ENCODE assay signal across 9 mouse cellular contexts in the genomic region with DNA sequence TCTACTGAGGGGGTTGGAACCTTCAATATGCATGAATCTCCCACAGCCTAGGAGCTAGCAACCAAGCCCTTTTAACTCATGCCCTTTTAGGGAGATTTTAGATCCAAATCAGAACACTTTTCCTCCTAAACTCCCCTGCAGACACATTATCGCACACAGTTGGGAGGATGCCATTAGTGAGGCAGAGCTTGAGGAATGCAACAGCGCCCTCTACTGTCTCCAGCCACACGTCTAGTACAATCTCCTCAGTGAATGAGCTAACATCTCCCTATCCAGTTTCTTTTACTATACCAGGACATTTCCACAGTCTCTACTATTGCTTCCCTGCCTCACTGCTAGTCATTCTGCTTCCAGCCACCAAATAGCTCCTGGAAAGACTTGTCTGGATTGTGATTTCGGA. TPM values are rescaled to one million over a fixed set of nuclear protein-coding genes. Genes with fewer than 3 reads are reported as not detected.
DNase-seq lines count a peak whose midpoint lies in the region; ATAC-seq and TF ChIP-seq lines count a peak whose summit lies in the region.
"Had no signal": no experiment of that assay in that cellular context is flagged by ENCODE, and none has a peak within 500 bp of the region (broad histone marks: within the 10 kb centered on the region; RNA-seq: fewer than 3 reads in every experiment).

No protein-coding gene starts in this region.

- H3K9ac ChIP-seq in forebrain, embryonic 15.5 days (replicated peaks) = no peak overlapping the region
- no peak overlapping the region for H3K9ac ChIP-seq in hindbrain, postnatal 0 days (replicated peaks; ENCODE audit: low read length)
- H3K9ac ChIP-seq in midbrain, embryonic 14.5 days (replicated peaks; ENCODE audit: low read length) = no peak overlapping the region

- no peak overlapping the region for H3K4me2 ChIP-seq in forebrain, embryonic 15.5 days (replicated peaks)
- H3K4me2 ChIP-seq in hindbrain, postnatal 0 days (ENCODE audit: low read depth, low read length) = no peak overlapping the region
- no peak overlapping the region for H3K4me2 ChIP-seq in midbrain, embryonic 14.5 days (ENCODE audit: low read length)

- H3K9me3 ChIP-seq in forebrain, embryonic 15.5 days = no peaks in the 10 kb centered on the region
- no peaks in the 10 kb centered on the region for H3K9me3 ChIP-seq in hindbrain, postnatal 0 days (ENCODE audit: low read length)
- H3K9me3 ChIP-seq in midbrain, embryonic 14.5 days (ENCODE audit: control insufficient read depth, low read length) = no peaks in the 10 kb centered on the region

- no peak overlapping the region for H3K27ac ChIP-seq in forebrain, embryonic 15.5 days (replicated peaks)
- no peak overlapping the region for H3K27ac ChIP-seq in hindbrain, postnatal 0 days
- no peak overlapping the region for H3K27ac ChIP-seq in left cerebral cortex, adult 2 months
- no peak overlapping the region for H3K27ac ChIP-seq in midbrain, embryonic 14.5 days (replicated peaks; ENCODE audit: low read depth, low read length)
- H3K27ac ChIP-seq in testis, adult 2 months (ENCODE audit: control insufficient read depth, insufficient read depth, low read depth, low read length) = no peak overlapping the region

- ATAC-seq in CD4-positive, CD25-positive, alpha-beta regulatory T cell, adult 4 months = no peak
- peak; percentile 82 for ATAC-seq in forebrain, embryonic 15.5 days (replicated peaks)
- peak; percentile 70 for ATAC-seq in hindbrain, postnatal 0 days
- peak; percentile 40; the same call in 1 of the 2 replicates for ATAC-seq in midbrain, embryonic 14.5 days (ENCODE audit: low FRiP score, low TSS enrichment)

- DNase-seq in CD4-positive, CD25-positive, alpha-beta regulatory T cell, adult 2 months (ENCODE audit: low read depth, low spot score) = peak; percentile 0
- peak; percentile 25 for DNase-seq in c-Kit-positive CD71-negative TER-119-negative erythroid progenitor cells, embryonic 14.5 days (ENCODE audit: low read depth)
- peak; percentile 92 for DNase-seq in hindbrain, postnatal 0 days (ENCODE audit: low spot score)
- DNase-seq in left cerebral cortex, adult 2 months (ENCODE audit: extremely low spot score in 1 of 2, low spot score in 2 of 2) = peak; percentile 59 to 60
- DNase-seq in midbrain, embryonic 14.5 days = peak; percentile 89

- no peaks in the 10 kb centered on the region for H3K27me3 ChIP-seq in forebrain, embryonic 15.5 days
- H3K27me3 ChIP-seq in hindbrain, postnatal 0 days (ENCODE audit: insufficient read depth, low read length) = no peaks in the 10 kb centered on the region
- no peaks in the 10 kb centered on the region for H3K27me3 ChIP-seq in midbrain, embryonic 14.5 days (ENCODE audit: control insufficient read depth, insufficient read depth, low read length)
- no peaks in the 10 kb centered on the region for H3K27me3 ChIP-seq in testis, adult 2 months (ENCODE audit: control insufficient read depth, insufficient read depth, low read length)

- H3K36me3 ChIP-seq in forebrain, embryonic 15.5 days = no peaks in the 10 kb centered on the region
- no peaks in the 10 kb centered on the region for H3K36me3 ChIP-seq in hindbrain, postnatal 0 days (ENCODE audit: insufficient read depth, low read length)
- H3K36me3 ChIP-seq in midbrain, embryonic 14.5 days (ENCODE audit: control insufficient read depth, insufficient read depth, low read length) = no peaks in the 10 kb centered on the region
- H3K36me3 ChIP-seq in testis, adult 2 months (ENCODE audit: control insufficient read depth, insufficient read depth, low read length) = no peaks in the 10 kb centered on the region

- no peaks in the 10 kb centered on the region for H3K4me1 ChIP-seq in forebrain, embryonic 15.5 days
- H3K4me1 ChIP-seq in hindbrain, postnatal 0 days (ENCODE audit: insufficient read depth, low read length) = no peaks in the 10 kb centered on the region
- no peaks in the 10 kb centered on the region for H3K4me1 ChIP-seq in midbrain, embryonic 14.5 days (ENCODE audit: control insufficient read depth, insufficient read depth, low read length)
- no peaks in the 10 kb centered on the region for H3K4me1 ChIP-seq in testis, adult 2 months (ENCODE audit: control insufficient read depth, insufficient read depth, low read length)

- TF ChIP-seq CTCF in hindbrain, postnatal 0 days (IDR thresholded peaks at IDR 0.05; ENCODE audit: low read depth) = peak; percentile 79
- peak; percentile 76 for TF ChIP-seq CTCF in left cerebral cortex, adult 2 months (IDR thresholded peaks at IDR 0.05)
- peak; percentile 38; the same call in 1 of the 2 replicates for TF ChIP-seq CTCF in testis, adult 2 months (IDR thresholded peaks at IDR 0.05; ENCODE audit: control insufficient read depth, insufficient read depth, insufficient replicate concordance, low read depth, low read length)

- H3K4me3 ChIP-seq in forebrain, embryonic 15.5 days = no peak overlapping the region
- H3K4me3 ChIP-seq in hindbrain, postnatal 0 days (ENCODE audit: low read length) = no peak overlapping the region
- no peak overlapping the region for H3K4me3 ChIP-seq in left cerebral cortex, adult 2 months
- H3K4me3 ChIP-seq in midbrain, embryonic 14.5 days (replicated peaks; ENCODE audit: low read depth, low read length) = no peak overlapping the region
- no peak overlapping the region for H3K4me3 ChIP-seq in testis, adult 2 months (ENCODE audit: control insufficient read depth, low read depth, low read length)

- intact Hi-C loops in left cerebral cortex, adult 2 months (cut with DNase I) = loop anchor here (5.0 kb wide), 1 partner anchor 459 kb away; no protein-coding TSS in a partner anchor

- TF ChIP-seq POLR2A in testis, adult 2 months (IDR thresholded peaks at IDR 0.05; ENCODE audit: control insufficient read depth, low read depth, low read length) = no peak

- 21% methylated on average over 4 of the region's 4 CpGs for WGBS in forebrain, embryonic 15.5 days
- 25% methylated on average over 4 of the region's 4 CpGs for WGBS in hindbrain, postnatal 0 days
- WGBS in midbrain, embryonic 14.5 days = 20% methylated on average over 4 of the region's 4 CpGs

RNA-seq across cellular contexts. Expression of gene 1700080O16Rik, which starts 59.3 kb away (rescaled TPM):
- polyA plus RNA-seq in CD4-positive, CD25-positive, alpha-beta regulatory T cell, adult 4 months (2017; shearing (Covaris generic)) = not detected
- not detected in 2 replicates for polyA plus RNA-seq in forebrain, embryonic 15.5 days (2015; fragmentation: Nextera tagmentation; extraction: Ambion mirVana)
- total RNA-seq in hindbrain, postnatal 0 days (2014; rRNA removed) = not detected in 2 replicates
- not detected in 2 replicates for polyA plus RNA-seq in hindbrain, postnatal 0 days (2015; fragmentation: Nextera tagmentation; extraction: Ambion mirVana)
- total RNA-seq in left cerebral cortex, adult 2 months (2021) = not detected
- not detected in 2 replicates for polyA plus RNA-seq in midbrain, embryonic 14.5 days (2014; fragmentation: Nextera tagmentation; extraction: Ambion mirVana)
- 32.0 and 35.8 TPM in 2 replicates for polyA plus RNA-seq in testis, adult 2 months (2012; rRNA removed)
- total RNA-seq: hematopoietic stem cell, adult 5-6 weeks had no signal

Comparison
In these comparisons a context has a peak if more than half of its experiments do, and no peak if none do; other contexts are left out.
1. DNase-seq: peak in every context shown above with its lines; median percentile 92 in hindbrain, postnatal 0 days; 89 in midbrain, embryonic 14.5 days; 60 in left cerebral cortex, adult 2 months; 25 in c-Kit-positive CD71-negative TER-119-negative erythroid progenitor cells, embryonic 14.5 days; 0 in CD4-positive, CD25-positive, alpha-beta regulatory T cell, adult 2 months.
2. RNA of gene 1700080O16Rik, which starts 59.3 kb away (polyA plus RNA-seq): 32.0 to 35.8 TPM in testis, adult 2 months; not detected in CD4-positive, CD25-positive, alpha-beta regulatory T cell, adult 4 months, not detected in forebrain, embryonic 15.5 days, not detected in hindbrain, postnatal 0 days and not detected in midbrain, embryonic 14.5 days; every median in the first group is over 10 times any median in the second.
3. Peak in every context shown above with its lines, with median percentiles within 50 percentile points of each other: CTCF ChIP-seq.